Mouse (Mus musculus): ENCODE results near the gene Bpifc. TPM values are rescaled to one million over a fixed set of nuclear protein-coding genes. Genes with fewer than 3 reads are reported as not detected.
A peak's percentile ranks its signal among the peaks of the same experiment; 100 is the strongest.

Gene Bpifc
- polyA plus RNA-seq, 1 experiment from 2014 or later = not detected

- Histone ChIP-seq H3K27ac (ENCODE audit: low read depth, low read length) (no peak overlapping the region), H3K9me3 (ENCODE audit: control insufficient read depth, low read length) (no peaks in the 10 kb centered on the region), H3K27me3 (ENCODE audit: control insufficient read depth, insufficient read depth, low read length) (no peaks in the 10 kb centered on the region), H3K4me2 (ENCODE audit: low read depth, low read length) (no peak overlapping the region), H3K9ac (replicated peaks; ENCODE audit: low read depth, low read length) (no peak overlapping the region), H3K4me1 (ENCODE audit: control insufficient read depth, insufficient read depth, low read length) (peaks cover 3% of the 10 kb centered on the region; the same call in 1 of the 2 replicates), H3K4me3 (ENCODE audit: low read depth, low read length) (no peak overlapping the region), H3K36me3 (ENCODE audit: control insufficient read depth, insufficient read depth, low read length) (peaks cover 33% of the 10 kb centered on the region)
- WGBS = 89% methylated on average over 6 of the region's 6 CpGs
- no peak for ATAC-seq (ENCODE audit: low read depth)
These were observed 59.8 kb downstream of the Bpifc start for GRCm38 (mm10) chr10:85951765-85952443.

DNA sequence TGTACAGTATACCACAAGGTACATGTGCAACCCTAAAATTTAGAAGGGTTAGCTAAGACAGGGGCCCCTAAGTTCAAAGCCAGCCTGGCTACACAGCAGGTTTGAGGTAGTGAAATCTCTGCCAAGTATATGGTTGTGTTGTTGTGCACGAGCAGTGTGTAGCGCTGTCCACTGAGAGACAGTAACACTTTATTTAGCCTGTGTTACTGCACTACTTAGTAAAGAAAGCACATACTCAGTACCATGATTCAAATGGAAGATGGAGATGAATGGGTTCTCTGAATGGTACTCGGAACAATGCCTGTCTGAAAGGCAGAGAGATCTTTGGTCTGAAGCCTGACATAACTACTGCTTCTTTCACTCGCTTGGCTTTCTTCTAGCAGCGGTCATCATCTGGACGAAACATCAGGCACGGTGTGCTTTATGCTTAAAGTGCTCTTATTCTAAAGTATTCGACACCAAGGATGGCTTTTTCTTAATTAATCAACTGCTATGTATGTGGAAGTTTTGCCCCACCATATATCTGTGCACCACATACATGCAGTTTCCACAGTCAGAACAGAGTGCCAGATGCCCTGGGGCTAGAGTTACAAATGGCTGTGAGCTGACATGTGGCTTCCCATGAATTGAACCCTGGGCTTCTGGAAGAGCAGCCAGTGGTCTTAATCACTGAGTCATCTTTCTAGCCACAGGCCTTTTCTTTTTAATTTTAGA lies 63.1 kb downstream of the Bpifc start:
- Histone ChIP-seq H3K27ac (ENCODE audit: low read depth, low read length) (no peak overlapping the region), H3K36me3 (ENCODE audit: control insufficient read depth, insufficient read depth, low read length) (peaks cover 54% of the 10 kb centered on the region)
- ATAC-seq (ENCODE audit: low read depth) = peak; percentile 56

GRCm38 (mm10) chr10:85936280-85936965 lies 75.3 kb downstream of the Bpifc start:
- H3K36me3 ChIP-seq (ENCODE audit: control insufficient read depth, insufficient read depth, low read length) = peaks cover 44% of the 10 kb centered on the region
- no peaks in the 10 kb centered on the region for H3K4me1 ChIP-seq (ENCODE audit: control insufficient read depth, insufficient read depth, low read length)
- no peak overlapping the region for H3K9ac ChIP-seq (replicated peaks; ENCODE audit: low read depth, low read length)
- no peaks in the 10 kb centered on the region for H3K27me3 ChIP-seq (ENCODE audit: control insufficient read depth, insufficient read depth, low read length)
- H3K27ac ChIP-seq (ENCODE audit: low read depth, low read length) = no peak overlapping the region
- no peak overlapping the region for H3K4me2 ChIP-seq (ENCODE audit: low read depth, low read length)
- ATAC-seq (ENCODE audit: low read depth) = no peak
- no peak overlapping the region for H3K4me3 ChIP-seq (ENCODE audit: low read depth, low read length)
- no peaks in the 10 kb centered on the region for H3K9me3 ChIP-seq (ENCODE audit: control insufficient read depth, low read length)
- WGBS = 96% methylated on average over 6 of the region's 6 CpGs

More for the DNA sequence above, 63.1 kb downstream of the Bpifc start:
- no peaks in the 10 kb centered on the region for H3K27me3 ChIP-seq (ENCODE audit: control insufficient read depth, insufficient read depth, low read length)
- no peaks in the 10 kb centered on the region for H3K9me3 ChIP-seq (ENCODE audit: control insufficient read depth, low read length)
- H3K4me1 ChIP-seq (ENCODE audit: control insufficient read depth, insufficient read depth, low read length) = no peaks in the 10 kb centered on the region
- H3K9ac ChIP-seq (replicated peaks; ENCODE audit: low read depth, low read length) = no peak overlapping the region
- 50% methylated on average over 8 of the region's 8 CpGs for WGBS
- no peak overlapping the region for H3K4me3 ChIP-seq (ENCODE audit: low read depth, low read length)
- H3K4me2 ChIP-seq (ENCODE audit: low read depth, low read length) = no peak overlapping the region

- Histone ChIP-seq H3K4me2 (ENCODE audit: low read depth, low read length) (no peak overlapping the region), H3K27me3 (ENCODE audit: control insufficient read depth, insufficient read depth, low read length) (0 out of 2 replicates have a peak, but pooled peaks cover 6% of the 10 kb centered on the region), H3K27ac (ENCODE audit: low read depth, low read length) (no peak overlapping the region), H3K9ac (replicated peaks; ENCODE audit: low read depth, low read length) (no peak overlapping the region), H3K4me1 (ENCODE audit: control insufficient read depth, insufficient read depth, low read length) (peaks cover 11% of the 10 kb centered on the region; the same call in 1 of the 2 replicates), H3K4me3 (ENCODE audit: low read depth, low read length) (no peak overlapping the region), H3K36me3 (ENCODE audit: control insufficient read depth, insufficient read depth, low read length) (no peaks in the 10 kb centered on the region), H3K9me3 (ENCODE audit: control insufficient read depth, low read length) (no peaks in the 10 kb centered on the region)
- WGBS = 93% methylated on average over 11 of the region's 11 CpGs
- no peak for ATAC-seq (ENCODE audit: low read depth)
These were observed 81.7 kb downstream of the Bpifc start for GRCm38 (mm10) chr10:85929962-85930361.

DNA sequence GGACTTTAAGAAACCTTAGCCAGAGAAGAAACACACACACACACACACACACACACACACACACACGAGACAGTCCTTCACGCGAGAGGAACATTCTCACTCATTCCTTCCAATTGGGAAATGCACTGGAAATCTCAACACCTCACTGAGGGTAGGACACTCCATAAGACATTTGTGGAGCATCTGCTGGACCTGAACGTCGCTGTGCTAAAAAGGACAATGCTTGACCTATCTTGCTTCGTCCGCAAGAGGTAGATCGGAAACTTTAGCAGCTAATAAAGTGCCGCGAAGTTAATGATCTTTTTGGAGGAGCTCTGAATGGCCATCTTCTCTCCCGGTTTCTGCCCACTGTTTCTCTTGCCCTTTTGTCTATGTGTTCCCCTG lies 82.5 kb downstream of the Bpifc start:
- H3K4me3 ChIP-seq (ENCODE audit: low read depth, low read length) = peak overlapping the region; percentile 43
- 45% methylated on average over 11 of the region's 11 CpGs for WGBS
- ATAC-seq (ENCODE audit: low read depth) = no peak
- H3K36me3 ChIP-seq (ENCODE audit: control insufficient read depth, insufficient read depth, low read length) = no peaks in the 10 kb centered on the region
- H3K9me3 ChIP-seq (ENCODE audit: control insufficient read depth, low read length) = no peaks in the 10 kb centered on the region
- 0 out of 2 replicates have a peak, but pooled peaks cover 6% of the 10 kb centered on the region for H3K27me3 ChIP-seq (ENCODE audit: control insufficient read depth, insufficient read depth, low read length)
- H3K9ac ChIP-seq (replicated peaks; ENCODE audit: low read depth, low read length) = no peak overlapping the region; the same call in 1 of the 2 replicates
- H3K27ac ChIP-seq (ENCODE audit: low read depth, low read length) = no peak overlapping the region
- peak overlapping the region; percentile 87 for H3K4me2 ChIP-seq (ENCODE audit: low read depth, low read length)
- peaks cover 11% of the 10 kb centered on the region; the same call in 1 of the 2 replicates for H3K4me1 ChIP-seq (ENCODE audit: control insufficient read depth, insufficient read depth, low read length)

DNA sequence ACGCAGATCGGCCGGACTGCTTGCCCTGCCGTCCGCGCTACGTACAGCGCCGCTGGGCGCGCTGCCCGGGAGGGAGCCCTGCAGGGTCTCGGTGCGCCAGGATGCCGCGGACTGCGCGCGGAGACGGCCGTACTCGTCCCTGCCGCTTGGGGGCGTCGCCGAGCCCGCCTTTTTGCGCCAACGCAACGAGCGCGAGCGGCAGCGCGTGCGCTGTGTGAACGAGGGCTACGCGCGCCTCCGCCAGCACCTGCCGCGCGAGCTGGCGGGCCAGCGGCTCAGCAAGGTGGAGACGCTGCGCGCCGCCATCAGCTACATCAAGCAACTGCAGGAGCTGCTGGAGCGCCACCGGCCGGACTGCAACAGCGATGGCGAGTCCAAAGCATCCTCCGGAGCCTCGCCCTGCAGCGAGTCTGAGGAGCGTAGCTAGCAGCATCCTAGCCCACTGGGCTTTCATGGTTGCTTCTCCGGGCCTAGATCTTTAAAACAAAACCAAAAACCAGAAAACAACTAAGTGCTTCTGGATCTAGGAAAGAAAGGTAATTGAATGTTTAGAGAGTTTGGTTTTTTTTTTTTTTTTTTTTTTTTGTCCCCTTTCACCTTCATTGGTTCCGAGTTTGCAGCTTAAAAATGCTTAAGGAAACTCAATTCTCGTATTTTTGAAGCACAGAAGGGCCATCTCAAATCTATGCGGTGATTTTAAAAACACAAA lies 83.0 kb downstream of the Bpifc start:
- H3K9me3 ChIP-seq (ENCODE audit: control insufficient read depth, low read length) = no peaks in the 10 kb centered on the region
- peak; percentile 94 for ATAC-seq (ENCODE audit: low read depth)
- H3K27ac ChIP-seq (ENCODE audit: low read depth, low read length) = no peak overlapping the region
- H3K4me3 ChIP-seq (ENCODE audit: low read depth, low read length) = peak overlapping the region; percentile 43
- H3K9ac ChIP-seq (replicated peaks; ENCODE audit: low read depth, low read length) = peak overlapping the region; percentile 47
- no peaks in the 10 kb centered on the region for H3K36me3 ChIP-seq (ENCODE audit: control insufficient read depth, insufficient read depth, low read length)
- H3K4me2 ChIP-seq (ENCODE audit: low read depth, low read length) = peak overlapping the region; percentile 87
- WGBS = 1% methylated on average over 63 of the region's 63 CpGs
- 0 out of 2 replicates have a peak, but pooled peaks cover 6% of the 10 kb centered on the region for H3K27me3 ChIP-seq (ENCODE audit: control insufficient read depth, insufficient read depth, low read length)
- H3K4me1 ChIP-seq (ENCODE audit: control insufficient read depth, insufficient read depth, low read length) = peaks cover 11% of the 10 kb centered on the region; the same call in 1 of the 2 replicates

DNA sequence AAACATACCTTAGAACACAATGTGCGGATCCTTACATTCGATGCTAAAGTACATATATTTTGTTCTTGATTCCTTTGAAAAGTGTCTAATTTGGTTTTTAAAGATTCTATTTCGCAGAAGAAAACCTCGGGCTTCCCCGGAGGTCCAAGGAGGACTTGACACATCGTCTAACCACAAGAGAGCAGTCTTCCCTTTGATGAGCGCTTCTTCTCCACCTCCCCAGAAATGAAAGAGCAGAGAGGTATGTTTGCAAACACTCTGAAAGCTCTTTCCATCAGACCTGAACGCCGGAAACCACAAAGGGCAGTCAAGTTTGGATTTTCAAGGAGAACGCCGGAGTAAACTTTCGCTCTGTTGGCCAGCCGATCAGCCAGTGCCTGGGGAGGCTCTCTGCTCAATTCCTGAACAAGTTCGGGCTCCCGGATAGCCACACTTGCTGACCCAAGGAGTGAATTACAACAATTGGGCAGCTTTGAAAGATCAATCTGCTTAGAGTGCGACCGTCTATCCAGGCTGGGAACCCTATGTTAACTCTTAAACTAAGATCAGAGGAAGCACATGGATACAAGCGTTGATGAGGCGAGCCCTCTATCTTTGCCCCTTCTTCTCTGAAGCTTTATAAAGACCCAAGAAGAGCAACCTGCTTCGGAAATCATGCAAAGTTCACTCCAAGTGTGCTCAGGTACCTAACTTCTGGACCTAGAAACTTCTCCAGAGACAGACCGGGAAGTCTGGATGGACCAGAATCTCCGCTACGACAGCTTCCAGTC lies 83.8 kb downstream of the Bpifc start, which contains the start of gene Ascl4:
Ascl4 (plus strand) TSS at position 6 of the 770 bp plus-strand sequence.
- H3K4me3 ChIP-seq (ENCODE audit: low read depth, low read length) = peak within 1 kb of the TSS; percentile 43
- no peaks in the 10 kb centered on the region for H3K36me3 ChIP-seq (ENCODE audit: control insufficient read depth, insufficient read depth, low read length)
- no peak within 1 kb of the TSS for H3K27ac ChIP-seq (ENCODE audit: low read depth, low read length)
- no peaks in the 10 kb centered on the region for H3K9me3 ChIP-seq (ENCODE audit: control insufficient read depth, low read length)
- peak within 1 kb of the TSS; percentile 87 for H3K4me2 ChIP-seq (ENCODE audit: low read depth, low read length)
- 2% methylated on average over 23 of the region's 23 CpGs for WGBS
- peak within 1 kb of the TSS; percentile 47 for H3K9ac ChIP-seq (replicated peaks; ENCODE audit: low read depth, low read length)
- peaks cover 11% of the 10 kb centered on the region; the same call in 1 of the 2 replicates for H3K4me1 ChIP-seq (ENCODE audit: control insufficient read depth, insufficient read depth, low read length)
- 0 out of 2 replicates have a peak, but pooled peaks cover 6% of the 10 kb centered on the region for H3K27me3 ChIP-seq (ENCODE audit: control insufficient read depth, insufficient read depth, low read length)
- 0 out of 2 replicates have a peak, but pooled peaks have one; percentile 7 for ATAC-seq (ENCODE audit: low read depth)
